Mouse (Mus musculus) MEL (cell line): ENCODE data around the gene Tanc1.

Source experiments
- CTCF ChIP-seq, 3 experiments: IDR thresholded peaks in 2 of 3; conservative IDR thresholded peaks in 1 of 3; 2 replicates each; pipeline ENCODE4 v1.5.1; 2011 to 2012; ENCODE audit warnings: low read length in 3 of 3, low read depth in 2 of 3, mild to moderate bottlenecking in 2 of 3, improper control_type of control experiment in 1 of 3, inconsistent platforms in 1 of 3, mixed read lengths in 1 of 3, moderate library complexity in 1 of 3; ENCODE audit not compliant: control insufficient read depth in 1 of 3, insufficient read depth in 1 of 3, poor library complexity in 1 of 3, severe bottlenecking in 1 of 3
- ELF1 ChIP-seq: IDR thresholded peaks from 2 replicates; pipeline ENCODE4 v1.6.1; 2014; ENCODE audit warnings: low read depth, mild to moderate bottlenecking, inconsistent platforms, low read length, improper control_type of control experiment, moderate library complexity
- EP300 ChIP-seq, 2 experiments: IDR thresholded peaks; 2 replicates each; pipeline ENCODE4 v1.6.1; 2011; ENCODE audit warnings: improper control_type of control experiment in 2 of 2, low read length in 2 of 2, low read depth in 1 of 2, mild to moderate bottlenecking in 1 of 2
- MAX ChIP-seq: IDR thresholded peaks from 2 replicates; pipeline ENCODE4 v1.6.1; 2011; ENCODE audit warnings: low read length, improper control_type of control experiment
- MYC ChIP-seq: IDR thresholded peaks from 2 replicates; pipeline ENCODE4 v1.6.1; 2011; ENCODE audit warnings: low read depth, mild to moderate bottlenecking, low read length, improper control_type of control experiment, moderate library complexity
- POLR2A ChIP-seq, 2 experiments: IDR thresholded peaks; 2 replicates each; pipeline ENCODE4 v1.6.1; 2011 to 2012; ENCODE audit warnings: low read length in 2 of 2, mild to moderate bottlenecking in 2 of 2, control low read depth in 1 of 2, improper control_type of control experiment in 1 of 2, low read depth in 1 of 2, moderate library complexity in 1 of 2; ENCODE audit not compliant: control insufficient read depth in 1 of 2, insufficient read depth in 1 of 2, poor library complexity in 1 of 2
- POLR2AphosphoS2 ChIP-seq: IDR thresholded peaks from 2 replicates; pipeline ENCODE4 v1.6.1; 2011; ENCODE audit warnings: low read length, improper control_type of control experiment
- TAL1 ChIP-seq: IDR thresholded peaks from 2 replicates; pipeline ENCODE4 v1.6.1; 2012; ENCODE audit warnings: mild to moderate bottlenecking, inconsistent platforms, low read length, moderate library complexity, mixed read lengths
- USF1 ChIP-seq: IDR thresholded peaks from 2 replicates; pipeline ENCODE4 v1.6.1; 2014; ENCODE audit warnings: low read depth, mild to moderate bottlenecking, inconsistent platforms, low read length, improper control_type of control experiment, moderate library complexity
- ZNF384 ChIP-seq: IDR thresholded peaks from 2 replicates; pipeline ENCODE4 v1.6.1; 2012; ENCODE audit warnings: low read depth, mild to moderate bottlenecking, inconsistent platforms, low read length, improper control_type of control experiment

GRCm38 (mm10) chr2:59625416-59625815 lies 13.6 kb downstream of the Tanc1 start:
- TF ChIP-seq CTCF (IDR thresholded peaks at IDR 0.05 in 2 of 3, conservative IDR thresholded peaks at IDR 0.05 in 1 of 3; ENCODE audit: control insufficient read depth in 1 of 3, insufficient read depth in 1 of 3, low read depth in 2 of 3, low read length in 3 of 3, poor library complexity in 1 of 3, severe bottlenecking in 1 of 3), result no peak
- TF ChIP-seq POLR2A (IDR thresholded peaks at IDR 0.05; ENCODE audit: control insufficient read depth in 1 of 2, insufficient read depth in 1 of 2, low read depth in 1 of 2, low read length in 2 of 2, poor library complexity in 1 of 2), result no peak
- no peak for TF ChIP-seq ZNF384
- no peak for TF ChIP-seq EP300 (IDR thresholded peaks at IDR 0.05; ENCODE audit: low read depth in 1 of 2, low read length in 2 of 2)
- TF ChIP-seq USF1, result no peak
- TF ChIP-seq MAX, result no peak
- TF ChIP-seq TAL1, result no peak
- no peak for TF ChIP-seq ELF1
- no peak for TF ChIP-seq MYC
- no peak for TF ChIP-seq POLR2AphosphoS2
